Mouse (Mus musculus) B cell, adult 62 days (primary cell): ENCODE data around the gene Stab2. TPM values are rescaled to one million over a fixed set of nuclear protein-coding genes. Genes with fewer than 3 reads are reported as not detected.

ENCODE experiments used
- total RNA-seq: library from RNA; stranded (reverse); gene quantifications from 4 replicates; pipeline ENCODE4 v1.2.4, GENCODE M21; 2023

The Stab2 gene
- 0.61 to 1.9 TPM (median 1.4 TPM) in 4 replicates for total RNA-seq

DNA sequence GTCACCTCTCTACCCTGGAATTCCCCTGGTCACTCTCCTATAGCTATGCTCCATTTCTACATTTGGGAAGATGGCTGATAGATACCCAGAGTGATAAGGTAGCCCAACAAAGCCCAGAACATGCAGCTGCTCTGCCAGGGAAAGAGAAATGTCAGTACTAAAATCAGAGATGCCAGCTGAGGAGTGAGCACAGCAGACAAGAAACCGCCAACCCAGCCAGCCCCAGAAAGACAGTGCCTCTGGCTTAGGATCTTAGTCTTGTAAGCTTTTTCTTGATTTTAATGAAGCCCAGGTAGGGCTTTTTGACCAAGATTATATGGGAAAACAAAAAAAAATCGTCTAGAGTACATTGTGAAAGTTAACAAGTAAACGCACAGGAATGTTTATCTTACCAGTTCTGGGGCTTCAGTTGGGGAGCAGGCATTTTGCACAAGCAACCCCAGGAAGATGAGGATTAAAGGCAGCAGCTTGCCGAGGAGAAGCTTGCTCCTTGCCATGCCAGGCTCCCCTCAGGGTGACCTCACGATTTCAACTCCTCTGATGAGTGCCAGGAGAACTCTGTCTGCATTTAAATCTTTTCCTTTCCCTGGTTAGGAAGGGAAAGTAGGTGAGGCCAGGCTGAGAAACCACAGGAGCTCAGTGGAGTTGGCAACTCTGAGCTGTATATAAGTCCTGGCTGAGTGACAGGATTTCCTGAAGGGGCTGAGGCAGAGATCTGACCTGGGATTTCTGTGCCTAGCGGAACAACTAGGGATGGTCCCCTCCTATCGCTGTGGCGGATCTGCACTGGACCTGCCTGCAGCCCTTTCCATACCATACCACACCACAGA, at the start of gene Stab2:
Stab2 (minus strand) TSS at position 641 of the 830 bp plus-strand sequence.

Other genes starting within 250 kb of the Stab2 start
- gene Gm49358, start 244.1 kb downstream of the Stab2 start, total RNA-seq: 3.7 to 6.9 TPM (median 5.9 TPM) in 4 replicates
- gene Nt5dc3, start 229.0 kb downstream of the Stab2 start, total RNA-seq: 16.5 to 19.5 TPM (median 17.6 TPM) in 4 replicates
- gene 1700113H08Rik, start 50.0 kb upstream of the Stab2 start, total RNA-seq: not detected in 4 replicates